Mouse (Mus musculus) megakaryocyte-erythroid progenitor cell, adult 5-6 weeks (primary cell): ENCODE results near the gene Olfr1419. TPM values are rescaled to one million over a fixed set of nuclear protein-coding genes. Genes with fewer than 3 reads are reported as not detected.
"Not testable (repeated sequence)": the region's sequence is repeated elsewhere in the genome, so short reads cannot be mapped to it uniquely, and the experiment has no call there.

ENCODE experiments used
- ATAC-seq: replicated peaks from 2 replicates; pipeline ENCODE4 v1.8.0; 2016; ENCODE audit warnings: mild to moderate bottlenecking, inconsistent platforms; ENCODE audit not compliant: severe bottlenecking, poor library complexity, low FRiP score, low TSS enrichment
- total RNA-seq, 2 experiments: library from RNA; stranded (forward) in 1 of 2; stranded (reverse) in 1 of 2; fragments of 200-1000, 215-1000 nt in 1 of 2; fragments of >200 nt in 1 of 2; fragmentation: Nextera tagmentation in 1 of 2; gene quantifications; 2 replicates each; pipeline ENCODE4 v1.2.3; 2014 to 2017

The Olfr1419 gene
- total RNA-seq (2014; fragmentation: Nextera tagmentation) (not detected in 2 replicates), total RNA-seq (2017) (not detected in 2 replicates)

DNA sequence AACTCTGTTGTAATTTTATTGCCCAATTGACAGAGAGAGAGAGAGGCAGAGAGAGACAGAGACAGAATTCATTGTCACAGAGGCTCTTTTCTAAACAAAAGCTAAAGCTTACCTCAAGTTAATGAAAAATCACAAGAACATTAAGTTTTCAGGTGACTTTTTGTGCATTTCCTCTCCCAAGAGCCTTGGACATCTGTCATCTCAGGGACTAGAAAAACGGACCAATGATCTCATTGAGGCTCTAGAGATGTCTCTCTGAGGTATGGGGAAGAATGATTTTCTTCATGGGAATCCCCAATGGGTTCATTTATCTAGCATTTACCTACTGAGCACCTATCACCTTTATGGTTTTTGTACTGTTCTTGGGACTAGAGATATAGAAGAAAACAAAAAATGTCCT lies at the start of gene Olfr1419:
Gene Olfr1419 (minus strand): TSS at position 101 of the 400 bp plus-strand sequence.
- ATAC-seq: no peak

DNA sequence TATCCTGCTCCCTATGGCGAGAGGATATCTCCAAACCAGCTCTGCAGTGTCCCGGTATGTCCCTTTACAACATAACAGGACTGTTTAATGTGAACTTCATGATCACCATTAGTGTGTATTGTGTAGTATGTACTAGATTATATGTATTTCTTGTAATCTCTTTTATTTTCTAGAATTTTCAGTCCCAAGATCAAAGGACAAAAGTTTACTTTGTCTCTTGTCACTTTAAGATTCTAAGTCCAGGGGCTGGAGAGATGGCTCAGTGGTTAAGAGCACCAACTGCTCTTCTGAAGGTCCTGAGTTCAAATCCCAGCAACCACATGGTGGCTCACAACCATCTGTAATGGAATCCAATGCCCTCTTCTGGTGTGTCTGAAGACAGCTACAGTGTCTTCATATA lies 47.6 kb upstream of the Olfr1419 start:
- not testable (repeated sequence) for ATAC-seq

DNA sequence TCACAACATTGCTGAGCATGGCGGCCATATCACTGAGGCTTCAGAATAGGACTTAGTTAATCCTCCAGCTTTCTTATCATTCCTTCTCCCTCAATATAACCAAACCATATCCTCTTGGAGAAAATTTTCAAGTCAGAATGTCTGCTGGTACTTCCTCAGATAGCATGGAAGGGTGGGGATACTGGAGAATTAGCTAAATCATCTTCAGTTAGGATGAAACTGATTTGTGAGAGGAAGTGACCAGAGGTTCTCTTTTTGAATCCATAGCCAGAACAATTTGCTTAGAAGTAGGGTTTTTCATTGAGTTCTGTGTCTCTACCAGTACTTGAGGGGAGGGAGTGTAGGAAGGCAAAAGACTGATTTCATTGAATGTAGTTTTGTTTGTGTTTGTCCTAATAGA lies 47.2 kb upstream of the Olfr1419 start:
- no peak for ATAC-seq

DNA sequence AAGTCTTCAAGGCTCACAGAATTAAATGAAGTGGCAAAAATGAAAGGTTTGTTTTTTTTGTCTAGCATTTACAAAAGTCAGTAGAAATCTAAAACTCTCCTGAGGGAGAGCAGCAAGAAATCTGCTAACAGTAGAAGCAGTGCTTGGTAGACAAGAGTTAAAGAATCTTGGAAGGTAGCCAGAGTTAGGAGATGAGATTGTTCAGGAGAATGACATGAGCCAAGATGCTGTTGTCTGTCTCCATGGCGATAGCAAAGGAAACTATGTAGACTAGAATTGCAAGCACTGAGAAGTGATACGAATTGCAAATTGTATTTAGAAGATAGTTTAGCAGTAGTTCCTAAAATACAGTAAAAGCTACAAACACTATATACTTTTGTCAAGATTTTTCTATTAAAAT lies 40.9 kb upstream of the Olfr1419 start:
- ATAC-seq: no peak

DNA sequence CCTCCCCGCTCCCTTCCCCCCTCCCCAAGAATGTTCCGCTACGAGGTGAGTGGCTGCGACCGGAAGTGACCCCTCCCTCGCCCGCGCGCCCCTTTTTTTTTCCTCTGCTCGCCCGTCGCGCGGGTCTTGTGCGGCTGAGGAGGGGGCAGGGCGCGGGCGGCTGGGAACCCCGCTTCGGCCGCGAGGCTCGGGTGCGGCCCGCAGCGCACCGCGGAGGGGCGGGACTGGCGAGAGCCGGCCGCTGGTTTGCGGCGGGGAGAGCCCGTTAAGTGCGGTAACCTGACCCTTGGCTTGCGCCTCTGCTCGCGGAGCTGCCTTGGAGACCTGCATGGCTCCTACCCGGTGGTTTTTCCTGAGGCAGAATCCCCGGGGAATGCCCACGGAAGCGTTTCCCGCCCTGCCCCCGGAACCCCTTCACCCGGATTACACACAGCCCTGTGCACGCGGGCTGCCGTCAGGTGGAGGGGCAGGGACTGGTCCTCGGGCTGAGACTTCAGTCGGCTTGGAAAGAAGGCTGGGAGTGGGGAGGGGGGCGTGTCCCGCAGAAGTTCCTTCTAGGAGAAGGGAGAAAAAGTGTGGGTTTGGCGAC lies 37.7 kb upstream of the Olfr1419 start:
- peak; percentile 40; the same call in 1 of the 2 replicates for ATAC-seq

DNA sequence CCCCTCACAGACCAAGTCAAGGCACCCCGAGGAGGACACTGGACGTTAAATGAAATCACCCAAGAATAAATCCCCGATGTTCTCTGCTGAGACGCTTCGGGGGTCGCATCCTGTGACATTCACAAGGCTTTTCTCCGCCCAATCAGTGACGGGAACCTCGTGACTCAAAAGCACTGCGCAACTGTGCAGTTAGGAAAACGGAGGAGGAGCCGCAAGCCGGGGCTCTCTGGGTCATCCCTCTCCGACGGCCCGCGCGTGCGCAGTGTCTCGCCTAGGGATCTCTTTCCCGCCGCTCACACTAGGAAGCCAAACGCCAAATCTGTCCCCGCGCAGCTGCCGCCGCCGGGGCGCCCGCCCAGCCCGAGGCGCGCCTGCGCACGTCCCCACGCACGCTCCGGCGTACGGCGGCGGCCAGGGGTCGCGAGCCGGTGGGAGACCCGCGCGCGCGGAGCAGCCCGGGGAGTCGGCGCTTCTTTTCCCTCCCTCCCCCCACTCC lies 37.2 kb upstream of the Olfr1419 start, which contains the start of gene Patl1:
Gene Patl1 (plus strand): TSS at position 363 of the 496 bp plus-strand sequence.
- peak; percentile 96 for ATAC-seq

DNA sequence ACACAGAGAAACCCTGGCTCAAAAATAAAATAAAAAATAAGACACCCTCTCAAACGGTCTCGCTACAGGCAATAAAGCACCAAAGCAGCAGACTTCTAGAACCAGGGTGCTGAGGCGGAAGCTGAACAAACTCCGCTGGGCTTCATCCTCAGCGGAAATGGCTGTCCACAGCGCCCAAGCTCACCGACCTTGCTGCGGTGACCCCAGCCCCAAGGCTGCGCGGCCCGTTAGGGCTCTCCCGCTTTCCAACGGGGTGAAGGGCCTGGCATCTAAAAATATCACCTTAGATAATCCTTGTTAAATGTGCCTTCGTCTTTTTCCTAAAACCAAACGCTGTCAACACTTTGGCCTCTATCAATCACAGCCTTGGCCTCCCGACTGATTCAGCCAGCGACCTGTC lies 36.7 kb upstream of the Olfr1419 start:
- ATAC-seq: peak; percentile 15; the same call in 1 of the 2 replicates

DNA sequence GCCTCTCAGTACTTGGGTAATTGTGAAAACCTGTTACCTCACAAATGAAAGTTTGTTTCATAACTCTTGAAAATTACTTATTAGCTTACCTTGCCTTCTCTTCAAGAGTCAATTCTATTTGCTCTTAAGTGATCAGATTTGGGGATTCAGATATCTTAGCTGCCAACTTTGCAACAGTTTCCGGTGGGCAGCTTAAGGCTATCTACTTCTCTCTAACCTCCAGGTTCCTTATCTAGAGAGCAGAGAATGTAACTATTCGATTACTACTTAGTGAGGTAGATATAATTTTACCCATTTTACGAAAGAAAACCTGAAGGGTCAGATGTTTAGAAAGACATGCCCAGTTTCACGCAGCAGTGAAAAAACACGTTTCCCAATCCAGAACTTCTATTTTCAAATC lies 36.1 kb upstream of the Olfr1419 start:
- ATAC-seq: no peak

DNA sequence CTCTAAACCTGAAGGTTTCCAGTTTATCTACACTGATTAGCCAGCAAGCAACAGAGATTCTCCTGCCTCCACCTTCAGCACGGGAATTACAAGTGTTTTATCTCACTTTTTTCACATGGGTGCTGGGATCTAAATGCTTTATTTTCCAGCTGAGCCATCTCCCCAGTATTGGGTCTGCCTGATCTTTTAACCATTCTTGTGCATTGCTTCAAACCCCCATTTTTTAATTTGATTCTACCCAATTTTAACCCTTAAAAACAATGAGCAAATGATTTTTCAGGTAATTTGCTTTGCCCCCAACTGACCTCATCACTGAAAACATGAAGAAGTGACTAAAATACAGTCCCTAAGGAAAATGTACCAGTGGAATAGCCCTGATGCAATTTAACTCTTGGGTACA lies 11.4 kb upstream of the Olfr1419 start, which contains the start of gene Olfr1420:
Gene Olfr1420 (plus strand): TSS at position 301 of the 400 bp plus-strand sequence.
- no peak for ATAC-seq

DNA sequence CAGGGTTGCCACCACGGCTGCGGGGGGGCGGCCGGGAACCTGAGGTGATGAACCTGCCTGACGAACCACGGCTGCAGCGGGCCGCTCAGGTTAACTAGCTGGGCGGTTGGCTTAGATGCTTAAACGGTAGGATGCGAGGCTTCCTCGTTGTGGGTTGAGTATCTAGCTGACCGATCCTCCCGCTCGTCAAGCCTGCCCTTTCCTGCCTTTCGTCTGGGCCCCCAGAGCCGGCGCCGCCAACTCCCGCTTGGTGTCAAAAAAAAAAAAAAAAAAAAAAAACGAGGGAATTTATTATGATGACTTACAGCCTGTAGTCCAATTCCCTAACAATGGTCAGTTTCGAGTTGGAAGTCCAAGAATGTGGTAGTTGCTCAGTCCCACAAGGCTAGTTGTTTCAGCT lies 3.5 kb upstream of the Olfr1419 start:
- peak; percentile 74 for ATAC-seq

DNA sequence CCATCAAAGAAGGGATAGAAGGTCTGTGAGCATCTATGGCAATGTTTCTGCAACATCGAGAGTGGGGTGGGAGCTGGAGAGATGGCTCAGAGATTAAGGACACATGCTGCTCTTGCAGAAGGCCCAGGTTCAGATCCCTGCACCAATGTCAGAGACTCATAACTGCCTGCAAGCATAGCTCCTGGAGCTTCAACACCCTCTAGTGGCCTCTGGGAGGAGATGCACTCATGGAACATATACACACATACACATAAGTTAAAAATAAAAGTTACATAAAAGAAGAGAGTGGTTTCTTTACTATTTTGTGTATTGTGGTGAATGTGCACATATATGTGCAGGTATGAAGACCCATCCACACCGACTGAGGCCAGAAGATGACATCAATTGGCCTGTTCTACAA lies 7.1 kb downstream of the Olfr1419 start:
- no peak for ATAC-seq

DNA sequence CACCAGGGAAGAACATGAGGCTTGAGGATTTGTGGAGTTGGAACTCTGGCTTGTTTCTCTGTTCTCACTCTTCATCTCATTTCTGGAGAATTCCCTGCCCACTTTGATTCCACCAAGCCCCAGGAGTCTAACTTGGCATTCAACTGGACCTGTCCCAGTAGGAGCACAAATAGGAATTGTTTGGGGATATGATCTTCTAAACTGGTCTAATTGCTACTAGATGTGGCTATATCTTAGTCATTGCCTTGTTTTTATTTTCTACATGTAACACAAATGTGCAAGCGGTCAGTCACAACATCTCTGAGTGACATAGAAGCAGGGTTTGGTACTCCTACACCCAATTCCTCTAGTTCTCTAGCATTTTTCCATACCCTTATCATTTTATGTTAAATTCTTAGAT lies 13.9 kb downstream of the Olfr1419 start, which contains the start of gene Olfr1418:
Gene Olfr1418 (minus strand): TSS at position 101 of the 400 bp plus-strand sequence.
- no peak for ATAC-seq

DNA sequence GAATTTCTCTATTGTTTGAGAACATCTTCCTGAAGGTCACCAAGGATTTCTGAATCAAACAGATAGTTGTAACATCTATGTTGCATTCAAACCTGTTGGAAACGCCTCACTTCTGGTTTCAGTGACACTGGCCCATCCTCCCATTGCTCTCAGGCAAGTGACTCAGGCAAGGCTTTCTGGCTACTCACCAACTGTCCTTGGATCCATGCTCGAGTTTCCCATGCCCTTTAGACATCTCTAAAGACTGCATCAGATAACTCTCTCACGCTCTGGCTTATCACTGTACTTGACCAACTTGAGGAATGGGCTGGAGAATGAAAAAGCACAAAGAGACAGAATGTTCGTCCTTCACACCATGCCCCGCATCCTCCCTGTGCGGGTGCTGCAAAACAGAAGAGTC lies 18.4 kb downstream of the Olfr1419 start:
- ATAC-seq: no peak

DNA sequence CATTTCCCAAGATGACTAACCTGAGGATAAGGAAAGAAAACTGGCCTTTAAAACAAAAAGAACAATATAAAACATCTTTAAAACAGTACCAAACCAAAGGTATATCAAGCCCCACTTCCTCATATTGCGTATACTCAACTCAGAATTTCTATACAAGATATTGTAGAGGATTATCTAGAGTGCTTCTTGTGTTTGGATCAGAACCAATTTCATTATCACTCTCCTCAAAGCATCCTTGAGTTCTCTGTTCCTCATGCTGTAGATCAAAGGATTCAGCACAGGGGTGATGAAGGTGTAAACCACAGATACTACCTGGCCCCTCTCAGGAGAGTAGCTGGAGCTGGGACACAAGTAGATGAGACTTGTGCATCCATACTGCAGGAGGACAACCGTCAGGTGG lies 20.1 kb downstream of the Olfr1419 start:
- ATAC-seq: no peak

DNA sequence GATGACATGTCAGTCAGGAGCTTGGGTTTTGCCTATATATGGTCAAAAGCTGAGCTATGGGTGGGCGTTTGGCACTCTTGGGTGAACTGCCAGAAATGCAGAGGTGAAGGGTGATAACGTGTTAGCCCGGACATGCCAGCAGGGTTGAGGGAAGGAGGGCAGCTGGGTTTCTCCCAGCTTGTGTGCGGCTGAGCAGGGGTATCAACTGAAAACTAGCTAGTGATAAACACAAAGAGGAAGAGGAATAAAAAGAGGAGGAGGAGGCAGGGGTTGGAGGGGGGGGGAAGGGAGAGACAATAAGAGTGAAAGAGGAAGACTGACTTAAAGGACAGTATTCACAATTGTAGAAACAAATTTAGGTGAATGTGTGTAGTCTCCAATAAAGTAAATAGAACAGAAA lies 22.3 kb downstream of the Olfr1419 start:
- ATAC-seq: no peak

DNA sequence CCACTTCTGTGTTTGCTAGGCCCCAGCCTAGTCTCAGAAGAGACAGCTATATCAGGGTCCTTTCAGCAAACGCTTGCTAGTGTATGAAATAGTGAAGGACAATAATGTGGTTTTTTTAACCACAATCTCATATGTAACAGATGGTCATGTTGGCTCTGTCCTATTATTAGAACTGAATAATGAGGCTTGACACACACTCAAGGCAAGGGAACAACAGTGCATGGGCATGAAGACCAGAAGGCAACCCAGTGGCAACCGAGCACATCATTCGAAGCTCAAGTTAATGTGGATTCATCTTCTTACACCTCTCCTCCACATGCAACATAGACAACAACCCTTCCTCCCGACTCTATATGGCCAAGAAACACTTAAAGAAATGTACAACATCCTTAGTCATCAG lies 28.6 kb downstream of the Olfr1419 start:
- ATAC-seq: no peak

DNA sequence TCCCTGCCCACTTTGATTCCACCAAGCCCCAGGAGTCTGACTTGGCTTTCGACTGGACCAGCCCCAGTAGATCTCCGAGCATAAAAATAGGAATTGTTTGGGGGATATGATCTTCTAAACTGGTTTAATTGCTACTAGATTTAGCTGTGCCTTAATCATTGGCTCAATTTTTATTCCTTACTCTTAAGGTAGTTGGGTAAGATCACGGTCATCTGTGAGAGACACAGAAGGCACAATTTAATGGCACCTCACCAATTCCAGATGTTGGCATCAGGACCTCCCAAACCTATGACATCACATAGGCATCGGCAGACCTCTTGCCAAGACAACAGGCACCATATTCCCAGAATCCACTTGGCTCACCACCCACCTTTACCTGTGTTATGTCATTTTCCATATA lies 35.8 kb downstream of the Olfr1419 start, which contains the start of gene Olfr1417:
Gene Olfr1417 (minus strand): TSS at position 101 of the 400 bp plus-strand sequence.
- ATAC-seq: no peak

DNA sequence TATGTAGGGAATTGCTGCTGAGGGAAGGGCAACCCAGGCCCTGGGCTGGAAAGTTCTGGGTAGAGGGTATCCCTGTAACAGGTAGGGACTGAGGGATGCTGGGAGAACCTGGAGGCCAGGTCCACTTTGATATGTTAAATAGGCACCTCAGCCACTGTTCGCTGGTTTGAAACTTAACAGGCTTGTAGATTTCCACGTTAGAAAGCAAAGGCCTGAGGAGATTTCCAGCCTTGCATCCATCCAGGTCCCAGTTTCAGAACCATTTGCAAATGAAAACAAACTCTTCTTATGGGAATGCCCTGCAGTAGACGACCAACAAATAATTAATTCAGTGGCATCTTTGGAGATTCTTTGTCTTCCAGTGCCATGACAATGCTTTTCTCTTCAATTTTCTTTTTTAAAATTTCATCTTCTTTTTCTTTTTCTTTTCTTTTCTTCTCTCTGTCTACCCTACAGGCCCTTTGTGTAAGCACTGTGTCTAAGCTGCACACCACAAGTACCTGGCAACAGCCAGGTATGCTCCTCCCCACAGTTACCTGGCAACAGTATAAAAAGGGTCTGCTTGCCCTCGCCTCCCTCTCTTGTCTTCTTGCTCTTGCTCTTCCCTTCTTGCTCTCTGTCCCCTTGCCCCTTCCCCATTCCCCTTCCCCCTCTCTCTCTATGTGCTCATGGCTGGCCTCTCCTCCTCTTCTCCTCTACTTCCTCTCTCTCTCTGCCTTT lies 51.4 kb downstream of the Olfr1419 start:
- ATAC-seq: no peak

DNA sequence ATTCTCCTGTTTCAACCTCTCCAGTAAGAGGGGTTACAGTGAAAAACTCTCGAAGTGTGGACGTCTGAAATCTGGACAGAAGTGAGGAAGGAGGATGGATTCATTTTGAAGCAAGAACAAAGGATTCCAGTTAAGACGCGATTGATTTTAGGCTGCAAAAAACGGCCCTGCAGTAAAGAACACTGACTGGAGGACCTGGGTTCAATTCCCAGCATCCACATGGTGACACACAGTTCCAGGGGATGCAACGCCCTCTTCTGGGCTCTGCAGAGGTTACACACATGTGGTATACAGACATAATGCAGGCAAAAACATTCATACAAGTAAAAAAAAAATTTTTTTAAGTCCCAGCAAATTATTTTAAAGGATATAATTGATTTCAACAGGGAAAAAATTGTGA lies 54.7 kb downstream of the Olfr1419 start:
- no peak for ATAC-seq

DNA sequence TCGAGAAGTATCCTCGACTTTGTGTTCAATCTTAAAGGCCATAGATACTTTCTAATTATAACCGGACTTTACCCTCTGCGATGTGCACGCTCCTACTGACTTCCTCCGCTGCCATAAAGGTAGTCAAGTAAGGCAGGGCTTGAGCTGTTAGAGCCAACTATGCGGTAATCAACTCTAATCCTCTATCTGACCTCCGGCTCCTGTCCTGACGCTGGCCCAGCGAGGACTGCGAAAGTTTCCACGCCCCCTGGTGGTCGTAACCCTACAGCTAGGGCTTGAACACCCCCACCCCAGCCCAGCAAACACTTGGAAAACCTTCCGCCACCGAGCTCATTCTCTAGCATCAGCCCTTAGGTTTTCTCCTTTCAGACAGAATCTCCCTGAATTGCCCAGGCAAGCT lies 55.1 kb downstream of the Olfr1419 start:
- peak; percentile 74 for ATAC-seq
